Mouse (Mus musculus): Measurements from ENCODE around the gene Emilin2. TPM values are rescaled to one million over a fixed set of nuclear protein-coding genes. Genes with fewer than 3 reads are reported as not detected.

Emilin2 gene
- polyA plus RNA-seq, 1 experiment = 7.9 TPM

DNA sequence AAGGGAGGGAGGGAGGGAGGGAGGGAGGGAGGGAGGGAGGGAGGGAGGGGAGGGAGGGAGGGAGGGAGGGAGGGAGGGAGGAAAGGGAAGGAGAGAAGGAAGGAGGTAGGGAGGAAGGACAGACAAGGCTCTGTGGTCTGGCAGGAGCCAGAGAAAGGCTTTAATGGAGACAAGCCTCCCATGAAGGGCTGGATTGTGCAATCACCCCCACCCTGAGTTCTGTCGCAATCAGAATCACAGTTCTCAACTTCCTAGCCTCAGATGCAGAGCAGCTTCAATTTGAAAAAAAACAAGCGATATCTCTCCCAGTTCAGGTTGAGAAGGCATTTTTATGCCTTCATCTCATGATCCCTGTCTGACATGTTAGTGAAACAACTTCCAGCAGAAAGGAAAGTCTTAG, 11.4 kb downstream of the Emilin2 start:
- H3ac ChIP-seq (ENCODE audit: control insufficient read depth, insufficient read length, low read depth) = no peak overlapping the region
- TF ChIP-seq CEBPB (IDR thresholded peaks at IDR 0.05; ENCODE audit: low read depth) (peak; percentile 98), MYOG (IDR thresholded peaks at IDR 0.05; ENCODE audit: control insufficient read depth, extremely low read depth, insufficient read length) (no peak)
- H3K79me3 ChIP-seq (ENCODE audit: low read depth) = no peaks in the 10 kb centered on the region
- H3K79me2 ChIP-seq (ENCODE audit: control insufficient read depth, insufficient read depth) = no peaks in the 10 kb centered on the region
- H3K36me3 ChIP-seq (ENCODE audit: control insufficient read depth, insufficient read depth) = no peaks in the 10 kb centered on the region
- no peaks in the 10 kb centered on the region for H3K27me3 ChIP-seq (ENCODE audit: control insufficient read depth, insufficient read depth, insufficient read length)
- no peak overlapping the region for H3K4me3 ChIP-seq (ENCODE audit: insufficient read depth, poor library complexity, severe bottlenecking)

- no peak overlapping the region for H3K4me3 ChIP-seq (ENCODE audit: insufficient read depth, poor library complexity, severe bottlenecking)
- H3ac ChIP-seq (ENCODE audit: control insufficient read depth, insufficient read length, low read depth) = no peak overlapping the region
- H3K79me2 ChIP-seq (ENCODE audit: control insufficient read depth, insufficient read depth) = no peaks in the 10 kb centered on the region
- TF ChIP-seq CEBPB (IDR thresholded peaks at IDR 0.05; ENCODE audit: low read depth) (peak; percentile 74), MYOG (IDR thresholded peaks at IDR 0.05; ENCODE audit: control insufficient read depth, extremely low read depth, insufficient read length) (no peak), MAX (IDR thresholded peaks at IDR 0.05) (no peak), MYOD1 (IDR thresholded peaks at IDR 0.05; ENCODE audit: control insufficient read depth, insufficient read length, low read depth) (no peak)
- H3K79me3 ChIP-seq (ENCODE audit: low read depth) = no peaks in the 10 kb centered on the region
- H3K27me3 ChIP-seq (ENCODE audit: control insufficient read depth, insufficient read depth, insufficient read length) = no peaks in the 10 kb centered on the region
- H3K36me3 ChIP-seq (ENCODE audit: control insufficient read depth, insufficient read depth) = no peaks in the 10 kb centered on the region
These were observed 11.9 kb downstream of the Emilin2 start for GRCm38 (mm10) chr17:71299879-71300278.

GRCm38 (mm10) chr17:71294570-71294969, 17.2 kb downstream of the Emilin2 start:
- Histone ChIP-seq H3K4me3 (ENCODE audit: insufficient read depth, poor library complexity, severe bottlenecking) (no peak overlapping the region), H3K79me3 (ENCODE audit: low read depth) (no peaks in the 10 kb centered on the region), H3K79me2 (ENCODE audit: control insufficient read depth, insufficient read depth) (no peaks in the 10 kb centered on the region), H3K27me3 (ENCODE audit: control insufficient read depth, insufficient read depth, insufficient read length) (no peaks in the 10 kb centered on the region), H3ac (ENCODE audit: control insufficient read depth, insufficient read length, low read depth) (no peak overlapping the region), H3K36me3 (ENCODE audit: control insufficient read depth, insufficient read depth) (no peaks in the 10 kb centered on the region)
- TF ChIP-seq CEBPB (IDR thresholded peaks at IDR 0.05; ENCODE audit: low read depth) (no peak), CTCF (IDR thresholded peaks at IDR 0.05; ENCODE audit: control insufficient read depth, insufficient read depth, insufficient read length) (no peak), MYOD1 (IDR thresholded peaks at IDR 0.05; ENCODE audit: control insufficient read depth, insufficient read length, low read depth) (no peak), MAX (IDR thresholded peaks at IDR 0.05) (no peak), USF1 (IDR thresholded peaks at IDR 0.05; ENCODE audit: low read depth) (no peak), FOSL1 (IDR thresholded peaks at IDR 0.05; ENCODE audit: insufficient read depth, low read length, poor library complexity, severe bottlenecking) (no peak), MYOG (IDR thresholded peaks at IDR 0.05; ENCODE audit: control insufficient read depth, extremely low read depth, insufficient read length) (no peak)

DNA sequence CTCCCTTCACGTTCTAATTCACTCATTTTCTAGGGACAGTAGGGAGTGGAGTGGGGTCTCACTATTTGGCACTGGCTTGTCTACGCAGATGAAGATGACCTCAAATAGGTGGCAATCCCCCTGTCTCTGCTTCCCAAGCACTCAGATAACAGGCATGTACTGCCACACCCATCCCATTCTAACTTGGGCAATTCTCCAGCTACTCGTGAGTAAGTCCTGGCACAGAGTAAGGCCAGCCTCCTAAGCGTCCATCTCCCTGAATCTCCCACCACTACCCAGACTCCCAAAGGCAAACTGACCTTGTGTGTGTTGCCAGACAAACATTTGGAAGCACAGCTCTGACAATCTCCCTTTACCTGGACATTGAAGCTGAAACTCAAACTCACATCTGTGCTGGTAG, 18.9 kb downstream of the Emilin2 start:
- TF ChIP-seq CTCF (IDR thresholded peaks at IDR 0.05; ENCODE audit: control insufficient read depth, insufficient read depth, insufficient read length) (no peak), USF1 (IDR thresholded peaks at IDR 0.05; ENCODE audit: low read depth) (no peak), CEBPB (IDR thresholded peaks at IDR 0.05; ENCODE audit: low read depth) (no peak), MYOG (IDR thresholded peaks at IDR 0.05; ENCODE audit: control insufficient read depth, extremely low read depth, insufficient read length) (no peak), MYOD1 (IDR thresholded peaks at IDR 0.05; ENCODE audit: control insufficient read depth, insufficient read length, low read depth) (no peak), FOSL1 (IDR thresholded peaks at IDR 0.05; ENCODE audit: insufficient read depth, low read length, poor library complexity, severe bottlenecking) (no peak), MAX (IDR thresholded peaks at IDR 0.05) (no peak)
- Histone ChIP-seq H3K4me3 (ENCODE audit: insufficient read depth, poor library complexity, severe bottlenecking) (no peak overlapping the region), H3K27me3 (ENCODE audit: control insufficient read depth, insufficient read depth, insufficient read length) (no peaks in the 10 kb centered on the region), H3ac (ENCODE audit: control insufficient read depth, insufficient read length, low read depth) (no peak overlapping the region), H3K79me2 (ENCODE audit: control insufficient read depth, insufficient read depth) (no peaks in the 10 kb centered on the region), H3K36me3 (ENCODE audit: control insufficient read depth, insufficient read depth) (no peaks in the 10 kb centered on the region), H3K79me3 (ENCODE audit: low read depth) (no peaks in the 10 kb centered on the region)

GRCm38 (mm10) chr17:71291897-71292420, 19.8 kb downstream of the Emilin2 start:
- no peaks in the 10 kb centered on the region for H3K36me3 ChIP-seq (ENCODE audit: control insufficient read depth, insufficient read depth)
- no peak overlapping the region for H3ac ChIP-seq (ENCODE audit: control insufficient read depth, insufficient read length, low read depth)

More at GRCm38 (mm10) chr17:71291897-71292420, 19.8 kb downstream of the Emilin2 start:
- Histone ChIP-seq H3K79me3 (ENCODE audit: low read depth) (no peaks in the 10 kb centered on the region), H3K27me3 (ENCODE audit: control insufficient read depth, insufficient read depth, insufficient read length) (no peaks in the 10 kb centered on the region), H3K79me2 (ENCODE audit: control insufficient read depth, insufficient read depth) (no peaks in the 10 kb centered on the region), H3K4me3 (ENCODE audit: insufficient read depth, poor library complexity, severe bottlenecking) (no peak overlapping the region)
- TF ChIP-seq CTCF (IDR thresholded peaks at IDR 0.05; ENCODE audit: control insufficient read depth, insufficient read depth, insufficient read length) = no peak
- TF ChIP-seq MAX (IDR thresholded peaks at IDR 0.05) = no peak
- TF ChIP-seq MYOG (IDR thresholded peaks at IDR 0.05; ENCODE audit: control insufficient read depth, extremely low read depth, insufficient read length) = no peak
- TF ChIP-seq CEBPB (IDR thresholded peaks at IDR 0.05; ENCODE audit: low read depth) = no peak
- no peak for TF ChIP-seq USF1 (IDR thresholded peaks at IDR 0.05; ENCODE audit: low read depth)
- no peak for TF ChIP-seq FOSL1 (IDR thresholded peaks at IDR 0.05; ENCODE audit: insufficient read depth, low read length, poor library complexity, severe bottlenecking)
- no peak for TF ChIP-seq MYOD1 (IDR thresholded peaks at IDR 0.05; ENCODE audit: control insufficient read depth, insufficient read length, low read depth)
